Mouse (Mus musculus) cerebellum, postnatal 36 days (tissue): ENCODE data around the gene Nagpa.

Source experiments
- DNase-seq, 2 experiments: peaks; one replicate each; pipeline ENCODE4 v3.0.0; 2021 to 2022; ENCODE audit warnings: mixed read lengths in 2 of 2

The Nagpa gene

GRCm38 (mm10) chr16:5186234-5186633 is 17.6 kb downstream of the Nagpa start:
- DNase-seq, result peak; percentile 60 to 63

DNA sequence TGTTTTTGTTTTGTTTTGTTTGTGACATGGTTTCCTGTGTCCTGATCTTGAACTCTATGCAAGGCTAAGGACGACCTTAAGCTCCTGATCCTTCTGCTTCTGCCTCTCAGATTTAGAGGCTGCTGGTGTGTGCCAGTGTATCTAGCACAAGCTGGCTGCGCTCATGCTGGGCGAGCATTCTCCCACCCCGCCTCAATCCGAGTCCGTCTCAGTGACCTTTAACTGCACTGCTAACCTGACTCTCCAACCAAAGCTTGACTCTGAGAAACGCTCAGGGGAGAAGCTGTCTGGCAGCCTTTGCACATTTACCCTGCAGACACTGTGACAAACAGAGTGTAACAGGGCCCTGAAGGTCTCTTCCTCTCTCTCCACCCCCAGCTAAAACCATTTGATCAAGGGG is 18.1 kb downstream of the Nagpa start:
- DNase-seq, result peak in 1 of 2 experiments; percentile 26

- DNase-seq, result peak; percentile 45 to 52
Measured at GRCm38 (mm10) chr16:5184956-5185355, 18.9 kb downstream of the Nagpa start.

DNA sequence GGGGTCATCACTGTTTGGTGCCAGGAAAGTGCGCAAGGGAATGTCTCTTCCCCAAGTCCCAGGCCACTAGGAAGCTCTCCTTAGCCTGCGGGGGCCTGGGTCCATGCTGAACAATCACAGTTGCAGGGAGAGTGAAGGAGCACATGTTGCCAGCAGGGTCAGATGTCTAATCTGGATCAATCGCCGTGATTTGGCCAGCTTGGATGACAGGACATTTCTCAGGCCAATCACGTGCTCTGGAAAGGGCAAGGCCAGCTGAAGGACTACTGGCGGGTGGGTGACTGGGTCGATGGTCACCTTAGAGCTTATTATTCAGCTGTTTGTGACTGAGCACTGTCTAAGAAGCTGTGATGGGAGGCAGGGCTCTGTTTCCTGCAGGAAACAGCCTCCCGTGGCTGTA is 19.7 kb downstream of the Nagpa start:
- no peak for DNase-seq

DNA sequence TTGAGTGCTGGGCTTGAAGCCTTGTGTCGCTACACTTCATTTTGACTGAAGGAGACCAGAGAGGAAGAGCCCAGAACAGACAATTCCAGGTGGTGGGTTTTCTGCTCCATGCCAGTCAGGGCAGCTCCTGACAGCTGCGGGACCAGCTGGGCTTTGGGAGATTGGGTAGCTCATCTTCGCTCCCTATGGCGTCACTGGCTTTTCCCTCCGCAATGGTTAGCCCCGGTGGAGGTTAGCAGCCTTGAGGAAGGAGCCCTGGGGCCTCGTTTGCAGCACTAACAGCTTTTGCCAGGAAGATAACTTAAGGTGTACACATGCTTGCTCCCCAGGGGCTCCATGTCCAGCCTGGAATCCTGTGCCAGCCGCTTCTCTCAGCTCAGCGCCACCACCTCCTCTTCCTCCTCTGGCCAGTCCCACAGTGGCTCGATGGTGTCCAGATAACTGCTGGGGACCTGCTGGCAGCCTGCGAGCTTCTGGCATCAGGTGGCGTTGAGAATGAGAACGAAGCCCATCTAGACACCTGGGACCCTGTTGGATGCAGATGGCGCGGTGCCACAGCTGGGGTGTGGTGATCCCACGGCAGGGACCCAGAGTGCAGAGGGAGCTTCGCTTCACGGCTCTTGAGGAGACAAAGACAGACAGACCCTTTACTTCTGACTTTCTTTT is 20.4 kb downstream of the Nagpa start:
- peak; percentile 25 to 36 for DNase-seq

- DNase-seq, result no peak
Measured at GRCm38 (mm10) chr16:5172636-5173035, 31.2 kb downstream of the Nagpa start.

GRCm38 (mm10) chr16:5168829-5169228 is 35.0 kb downstream of the Nagpa start:
- DNase-seq, result peak; percentile 23 to 26

- DNase-seq, result no peak
Measured at GRCm38 (mm10) chr16:5168038-5168437, 35.8 kb downstream of the Nagpa start.

GRCm38 (mm10) chr16:5164327-5164726 is 39.5 kb downstream of the Nagpa start:
- DNase-seq, result no peak

DNA sequence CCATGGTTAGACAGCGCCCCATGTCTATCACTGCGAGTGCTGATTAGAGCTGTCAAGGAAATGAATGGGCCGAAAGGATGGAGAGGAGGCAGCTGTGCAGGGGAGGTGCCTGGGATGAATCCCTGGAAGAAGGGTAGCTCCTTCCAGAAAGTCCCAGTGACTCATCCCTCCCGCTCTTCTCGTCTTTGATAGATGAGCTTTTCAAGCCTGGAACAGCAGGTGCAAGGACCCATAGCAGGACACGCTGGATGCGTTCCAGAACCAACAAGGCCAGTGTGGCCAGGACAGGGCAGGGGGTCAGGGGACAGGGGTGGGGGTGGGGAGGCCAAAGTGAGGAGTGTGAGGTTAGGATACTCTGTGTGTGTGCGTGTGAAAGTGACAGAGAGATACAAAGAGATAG is 44.6 kb downstream of the Nagpa start:
- DNase-seq, result no peak

GRCm38 (mm10) chr16:5157113-5157512 is 46.7 kb downstream of the Nagpa start:
- DNase-seq, result no peak

GRCm38 (mm10) chr16:5156495-5156894 is 47.3 kb downstream of the Nagpa start:
- DNase-seq, result no peak

- no peak for DNase-seq
Measured at GRCm38 (mm10) chr16:5155014-5155413, 48.8 kb downstream of the Nagpa start.

GRCm38 (mm10) chr16:5153299-5154026 is 50.3 kb downstream of the Nagpa start:
- DNase-seq, result no peak

DNA sequence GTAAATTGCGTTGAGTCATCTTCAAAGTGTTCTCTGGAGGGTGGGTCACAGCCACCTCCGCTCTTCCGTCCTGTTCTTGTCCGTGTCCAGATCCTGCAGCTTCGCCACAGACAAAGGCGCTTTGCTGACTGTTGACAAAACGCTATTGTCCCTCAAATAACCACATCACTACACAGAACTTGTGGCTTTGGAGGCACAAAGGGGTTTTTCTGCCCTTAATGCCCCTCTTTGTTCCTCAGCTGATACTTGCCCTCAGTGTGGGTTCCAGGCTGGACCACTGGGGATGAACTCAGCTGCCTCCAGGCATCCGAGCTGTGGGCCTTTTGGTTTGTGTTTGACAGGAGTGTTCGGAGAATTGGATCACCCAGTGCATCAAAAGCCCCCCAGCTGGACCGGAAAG is 53.3 kb downstream of the Nagpa start:
- DNase-seq, result no peak

DNA sequence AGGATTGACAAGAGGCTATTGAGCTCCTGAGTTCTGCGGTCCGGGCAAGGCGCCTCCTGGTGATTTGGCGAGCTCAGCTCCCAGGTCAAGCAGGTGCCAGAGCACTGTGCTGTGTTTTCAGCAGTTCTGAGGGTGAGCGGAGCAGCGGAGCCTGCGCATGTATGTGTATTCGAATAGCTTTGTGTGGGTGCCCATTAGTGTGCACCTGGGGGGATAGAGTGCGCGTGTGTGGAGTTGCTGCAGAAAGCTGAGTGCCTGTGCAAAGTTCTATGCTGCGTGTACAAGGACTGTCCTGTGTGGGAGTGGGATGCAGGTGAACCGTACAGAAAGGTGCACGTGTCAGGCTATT is 56.8 kb downstream of the Nagpa start, which contains the start of gene Sec14l5:
TSS of gene Sec14l5 (plus strand) at position 73 of the 349 bp plus-strand sequence.
- no peak for DNase-seq

DNA sequence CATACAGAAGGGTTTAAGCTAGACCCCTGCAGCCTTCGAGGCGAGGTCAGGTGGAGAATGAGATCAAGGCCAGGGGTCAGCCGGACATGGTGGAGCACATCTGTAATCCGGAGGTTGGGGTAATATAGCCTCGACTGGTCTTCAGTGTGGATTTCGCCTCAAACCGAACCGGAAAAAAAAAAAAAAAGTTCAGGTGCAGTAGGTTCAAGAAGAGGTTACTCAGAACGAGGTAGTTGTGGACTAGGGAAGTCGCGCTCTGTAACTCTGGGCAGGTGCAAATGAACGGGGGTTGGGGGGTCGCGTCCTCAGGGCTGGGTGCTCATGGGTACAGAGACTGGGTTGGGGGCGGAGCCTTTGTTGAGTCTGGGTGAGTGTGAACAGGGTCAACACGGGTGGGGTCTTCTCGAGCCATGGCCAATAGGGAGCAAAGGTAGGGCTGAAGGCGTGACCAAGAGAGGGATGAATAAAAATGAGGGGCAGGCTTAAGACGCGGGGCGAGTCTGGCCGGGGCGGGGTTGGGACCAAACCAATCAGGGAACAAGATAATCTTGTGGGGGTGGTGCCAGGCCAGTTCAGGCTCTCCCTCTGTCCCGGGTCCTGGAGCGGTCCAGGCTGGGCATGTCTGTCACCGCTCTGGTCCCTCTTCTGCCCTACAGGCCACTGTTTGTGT is 57.3 kb downstream of the Nagpa start:
- peak; percentile 59 to 67 for DNase-seq

DNA sequence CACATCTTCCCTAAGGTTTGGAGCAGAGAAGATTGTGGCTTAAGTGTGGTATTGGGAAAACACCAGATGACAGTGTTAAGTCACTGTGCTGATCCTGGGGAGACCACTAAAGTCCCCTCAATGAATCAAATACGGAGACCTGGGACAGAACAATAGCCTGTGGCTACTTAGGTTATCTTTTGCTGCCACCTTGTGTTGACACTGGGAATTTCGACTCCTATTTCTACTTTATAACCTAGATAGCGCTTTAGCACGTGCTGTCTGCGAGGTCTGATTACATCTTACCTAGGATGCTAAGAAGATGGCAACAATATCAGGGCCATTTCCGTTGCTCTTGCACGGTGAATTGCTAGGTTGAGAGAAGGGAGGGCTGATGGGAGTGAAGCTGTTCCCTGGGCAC is 58.2 kb downstream of the Nagpa start:
- DNase-seq, result peak; percentile 65 to 89
